Mouse (Mus musculus): ENCODE data around the gene Slc13a1. TPM values are rescaled to one million over a fixed set of nuclear protein-coding genes. Genes with fewer than 3 reads are reported as not detected.

Slc13a1 gene
- polyA plus RNA-seq, 1 experiment from 2014 or later = 0.09 TPM

- no peak overlapping the region for H3K27ac ChIP-seq
- no peak overlapping the region for H3K4me2 ChIP-seq
- 75% methylated on average over 1 of the region's 1 CpGs for WGBS
- H3K27me3 ChIP-seq = no peaks in the 10 kb centered on the region
- no peak overlapping the region for H3K4me3 ChIP-seq
- H3K4me1 ChIP-seq = no peaks in the 10 kb centered on the region
- H3K9me3 ChIP-seq = no peaks in the 10 kb centered on the region
- ATAC-seq (ENCODE audit: insufficient number of reproducible peaks, low FRiP score, low TSS enrichment, low read depth) = no peak
- no peaks in the 10 kb centered on the region for H3K36me3 ChIP-seq
- H3K9ac ChIP-seq = no peak overlapping the region
Measured at GRCm38 (mm10) chr6:24159795-24160194, 8.1 kb downstream of the Slc13a1 start.

- ATAC-seq (ENCODE audit: insufficient number of reproducible peaks, low FRiP score, low TSS enrichment, low read depth) = no peak
- Histone ChIP-seq H3K4me2 (no peak overlapping the region), H3K9ac (no peak overlapping the region), H3K4me1 (no peaks in the 10 kb centered on the region), H3K27me3 (no peaks in the 10 kb centered on the region), H3K9me3 (no peaks in the 10 kb centered on the region), H3K4me3 (no peak overlapping the region), H3K27ac (no peak overlapping the region), H3K36me3 (no peaks in the 10 kb centered on the region)
- 72% methylated on average over 4 of the region's 4 CpGs for WGBS
Measured at GRCm38 (mm10) chr6:24154901-24155300, 13.0 kb downstream of the Slc13a1 start.

GRCm38 (mm10) chr6:24132951-24133350, 34.9 kb downstream of the Slc13a1 start:
- Histone ChIP-seq H3K4me3 (no peak overlapping the region), H3K27ac (no peak overlapping the region), H3K36me3 (no peaks in the 10 kb centered on the region), H3K9ac (no peak overlapping the region), H3K27me3 (no peaks in the 10 kb centered on the region), H3K4me1 (no peaks in the 10 kb centered on the region), H3K9me3 (no peaks in the 10 kb centered on the region), H3K4me2 (no peak overlapping the region)
- ATAC-seq (ENCODE audit: insufficient number of reproducible peaks, low FRiP score, low TSS enrichment, low read depth) = no peak
- 89% methylated on average over 4 of the region's 4 CpGs for WGBS

GRCm38 (mm10) chr6:24122632-24123031, 45.3 kb downstream of the Slc13a1 start:
- no peak overlapping the region for H3K27ac ChIP-seq
- H3K36me3 ChIP-seq = no peaks in the 10 kb centered on the region
- no peak overlapping the region for H3K4me2 ChIP-seq
- no peak overlapping the region for H3K4me3 ChIP-seq
- no peaks in the 10 kb centered on the region for H3K27me3 ChIP-seq
- no peak for ATAC-seq (ENCODE audit: insufficient number of reproducible peaks, low FRiP score, low TSS enrichment, low read depth)
- no peak overlapping the region for H3K9ac ChIP-seq
- no peaks in the 10 kb centered on the region for H3K4me1 ChIP-seq
- no peaks in the 10 kb centered on the region for H3K9me3 ChIP-seq

- Histone ChIP-seq H3K27ac (no peak overlapping the region), H3K4me2 (no peak overlapping the region), H3K9ac (no peak overlapping the region), H3K4me1 (no peaks in the 10 kb centered on the region), H3K27me3 (no peaks in the 10 kb centered on the region), H3K36me3 (no peaks in the 10 kb centered on the region), H3K9me3 (no peaks in the 10 kb centered on the region), H3K4me3 (no peak overlapping the region)
- WGBS = 90% methylated on average over 8 of the region's 8 CpGs
- ATAC-seq (ENCODE audit: insufficient number of reproducible peaks, low FRiP score, low TSS enrichment, low read depth) = no peak
Measured at GRCm38 (mm10) chr6:24111614-24112013, 56.3 kb downstream of the Slc13a1 start.

- H3K4me2 ChIP-seq = no peak overlapping the region
- ATAC-seq (ENCODE audit: insufficient number of reproducible peaks, low FRiP score, low TSS enrichment, low read depth) = no peak
- no peaks in the 10 kb centered on the region for H3K27me3 ChIP-seq
- H3K9ac ChIP-seq = no peak overlapping the region
- no peaks in the 10 kb centered on the region for H3K36me3 ChIP-seq
- 90% methylated on average over 4 of the region's 4 CpGs for WGBS
- H3K9me3 ChIP-seq = no peaks in the 10 kb centered on the region
- H3K4me1 ChIP-seq = no peaks in the 10 kb centered on the region
- no peak overlapping the region for H3K27ac ChIP-seq
- H3K4me3 ChIP-seq = no peak overlapping the region
Measured at GRCm38 (mm10) chr6:24108471-24108870, 59.4 kb downstream of the Slc13a1 start.

- Histone ChIP-seq H3K9me3 (no peaks in the 10 kb centered on the region), H3K4me3 (no peak overlapping the region), H3K9ac (no peak overlapping the region), H3K27ac (no peak overlapping the region), H3K4me1 (no peaks in the 10 kb centered on the region), H3K27me3 (no peaks in the 10 kb centered on the region), H3K36me3 (no peaks in the 10 kb centered on the region), H3K4me2 (no peak overlapping the region)
- ATAC-seq (ENCODE audit: insufficient number of reproducible peaks, low FRiP score, low TSS enrichment, low read depth) = no peak
- WGBS = 63% methylated on average over 3 of the region's 3 CpGs
Measured at GRCm38 (mm10) chr6:24106157-24106556, 61.7 kb downstream of the Slc13a1 start.

GRCm38 (mm10) chr6:24105681-24106080, 62.2 kb downstream of the Slc13a1 start:
- ATAC-seq (ENCODE audit: insufficient number of reproducible peaks, low FRiP score, low TSS enrichment, low read depth) = no peak
- Histone ChIP-seq H3K4me1 (no peaks in the 10 kb centered on the region), H3K4me3 (no peak overlapping the region), H3K27me3 (no peaks in the 10 kb centered on the region), H3K36me3 (no peaks in the 10 kb centered on the region), H3K9ac (no peak overlapping the region), H3K9me3 (no peaks in the 10 kb centered on the region), H3K4me2 (no peak overlapping the region), H3K27ac (no peak overlapping the region)
- WGBS = 74% methylated on average over 5 of the region's 5 CpGs

- Histone ChIP-seq H3K27ac (no peak overlapping the region), H3K27me3 (no peaks in the 10 kb centered on the region), H3K4me3 (no peak overlapping the region), H3K4me1 (no peaks in the 10 kb centered on the region), H3K9ac (no peak overlapping the region), H3K9me3 (no peaks in the 10 kb centered on the region), H3K36me3 (no peaks in the 10 kb centered on the region), H3K4me2 (no peak overlapping the region)
- 43% methylated on average over 1 of the region's 1 CpGs for WGBS
- no peak for ATAC-seq (ENCODE audit: insufficient number of reproducible peaks, low FRiP score, low TSS enrichment, low read depth)
Measured at GRCm38 (mm10) chr6:24101281-24101680, 66.6 kb downstream of the Slc13a1 start.

GRCm38 (mm10) chr6:24100705-24101104, 67.2 kb downstream of the Slc13a1 start:
- no peak overlapping the region for H3K27ac ChIP-seq
- H3K4me3 ChIP-seq = no peak overlapping the region
- no peaks in the 10 kb centered on the region for H3K27me3 ChIP-seq
- no peak overlapping the region for H3K4me2 ChIP-seq
- 52% methylated on average over 5 of the region's 5 CpGs for WGBS
- H3K36me3 ChIP-seq = no peaks in the 10 kb centered on the region
- ATAC-seq (ENCODE audit: insufficient number of reproducible peaks, low FRiP score, low TSS enrichment, low read depth) = no peak
- no peaks in the 10 kb centered on the region for H3K9me3 ChIP-seq
- no peaks in the 10 kb centered on the region for H3K4me1 ChIP-seq
- H3K9ac ChIP-seq = no peak overlapping the region

- no peak for ATAC-seq (ENCODE audit: insufficient number of reproducible peaks, low FRiP score, low TSS enrichment, low read depth)
Measured at GRCm38 (mm10) chr6:24097400-24097799, 70.5 kb downstream of the Slc13a1 start.

GRCm38 (mm10) chr6:24076089-24076488, 91.8 kb downstream of the Slc13a1 start:
- Histone ChIP-seq H3K4me2 (no peak overlapping the region), H3K4me3 (no peak overlapping the region), H3K4me1 (no peaks in the 10 kb centered on the region), H3K27ac (no peak overlapping the region), H3K36me3 (no peaks in the 10 kb centered on the region), H3K9ac (no peak overlapping the region), H3K9me3 (no peaks in the 10 kb centered on the region), H3K27me3 (no peaks in the 10 kb centered on the region)
- 51% methylated on average over 2 of the region's 2 CpGs for WGBS
- no peak for ATAC-seq (ENCODE audit: insufficient number of reproducible peaks, low FRiP score, low TSS enrichment, low read depth)

More at GRCm38 (mm10) chr6:24097400-24097799, 70.5 kb downstream of the Slc13a1 start:
- no peaks in the 10 kb centered on the region for H3K36me3 ChIP-seq
- no peak overlapping the region for H3K9ac ChIP-seq
- no peaks in the 10 kb centered on the region for H3K4me1 ChIP-seq
- no peaks in the 10 kb centered on the region for H3K9me3 ChIP-seq
- H3K4me3 ChIP-seq = no peak overlapping the region
- no peaks in the 10 kb centered on the region for H3K27me3 ChIP-seq
- no peak overlapping the region for H3K4me2 ChIP-seq
- no peak overlapping the region for H3K27ac ChIP-seq

- no peak overlapping the region for H3K4me3 ChIP-seq
- no peak overlapping the region for H3K4me2 ChIP-seq
- H3K9ac ChIP-seq = no peak overlapping the region
- 84% methylated on average over 4 of the region's 4 CpGs for WGBS
- no peak overlapping the region for H3K27ac ChIP-seq
- no peaks in the 10 kb centered on the region for H3K27me3 ChIP-seq
- H3K36me3 ChIP-seq = no peaks in the 10 kb centered on the region
- H3K4me1 ChIP-seq = no peaks in the 10 kb centered on the region
- ATAC-seq (ENCODE audit: insufficient number of reproducible peaks, low FRiP score, low TSS enrichment, low read depth) = no peak
- H3K9me3 ChIP-seq = no peaks in the 10 kb centered on the region
Measured at GRCm38 (mm10) chr6:24072804-24073203, 95.1 kb downstream of the Slc13a1 start.
